Mouse (Mus musculus) midbrain, postnatal 0 days (tissue): ENCODE results near the gene Sox2. TPM values are rescaled to one million over a fixed set of nuclear protein-coding genes. Genes with fewer than 3 reads are reported as not detected.
A peak's percentile ranks its signal among the peaks of the same experiment; 100 is the strongest.

ENCODE experiments used
- ATAC-seq: fragments of 200-750 bp; cut with Nextera tagmentation; 2 replicates; pipeline ENCODE4 v1.8.0; 2017; ENCODE audit warnings: moderate number of reproducible peaks, mild to moderate bottlenecking, moderate TSS enrichment, moderate library complexity; ENCODE audit not compliant: low FRiP score
- DNase-seq: peaks from one replicate; pipeline ENCODE4 v3.0.0-alpha.2; 2015; ENCODE audit warnings: low spot score
- H3K27ac ChIP-seq: fragments of 300-500 bp; sonication (generic); 2 replicates; pipeline ENCODE4 v1.5.1; 2014; ENCODE audit warnings: low read depth, mild to moderate bottlenecking, low read length, mixed read lengths
- H3K27me3 ChIP-seq: fragments of 300-500 bp; sonication (generic); 2 replicates; pipeline ENCODE4 v1.6.1; 2014; ENCODE audit warnings: low read length, control low read depth, mixed read lengths; ENCODE audit not compliant: insufficient read depth
- H3K36me3 ChIP-seq: fragments of 300-500 bp; sonication (generic); 2 replicates; pipeline ENCODE4 v1.6.1; 2014; ENCODE audit warnings: low read length, control low read depth, mixed read lengths; ENCODE audit not compliant: insufficient read depth
- H3K4me1 ChIP-seq: fragments of 300-500 bp; sonication (generic); 2 replicates; pipeline ENCODE4 v1.6.1; 2014; ENCODE audit warnings: mild to moderate bottlenecking, control low read depth, antibody characterized with exemption, low read length, mixed read lengths; ENCODE audit not compliant: insufficient read depth
- H3K4me2 ChIP-seq: fragments of 300-500 bp; sonication (generic); 2 replicates; pipeline ENCODE4 v1.6.1; 2014; ENCODE audit warnings: low read depth, mild to moderate bottlenecking, low read length, mixed read lengths; ENCODE audit not compliant: poor library complexity, severe bottlenecking
- H3K4me3 ChIP-seq: fragments of 300-500 bp; sonication (generic); 2 replicates; pipeline ENCODE4 v1.5.1; 2014; ENCODE audit warnings: low read depth, mild to moderate bottlenecking, low read length, moderate library complexity
- H3K9ac ChIP-seq: fragments of 300-500 bp; sonication (generic); replicated peaks from 2 replicates; pipeline ENCODE4 v1.6.1; 2014; ENCODE audit warnings: mild to moderate bottlenecking, low read length, moderate library complexity, mixed read lengths; ENCODE audit not compliant: poor library complexity, severe bottlenecking
- H3K9me3 ChIP-seq: fragments of 300-500 bp; sonication (generic); 2 replicates; pipeline ENCODE4 v1.6.1; 2016; ENCODE audit warnings: low read length, control low read depth
- CTCF ChIP-seq: IDR thresholded peaks from 2 replicates; pipeline ENCODE4 v1.5.1; 2016; ENCODE audit warnings: antibody characterized with exemption, mild to moderate bottlenecking
- WGBS: fragments of 180-500 bp; shearing (Covaris S2); extraction: QIAGEN DNeasy Blood & Tissue Kit; methylation state at CpG from one replicate; pipeline ENCODE4 v1.1.7; 2014; 5-methylcytosine and 5-hydroxymethylcytosine counted together
- polyA plus RNA-seq: library from polyadenylated mRNA; unstranded; fragments of >200 nt; fragmentation: Nextera tagmentation; extraction: Ambion mirVana; gene quantifications from 2 replicates; pipeline ENCODE4 v1.2.1, GENCODE M21; 2015
- total RNA-seq: library from RNA; depleted of rRNA; stranded (reverse); fragments of >200 nt; gene quantifications from 2 replicates; pipeline ENCODE4 v1.2.3, GENCODE M21; 2014

Gene Sox2
- total and polyA plus RNA-seq, 2 experiments from 2014 or later: 29.7 to 79.1 TPM

- H3K4me1 ChIP-seq: no peaks in the 10 kb centered on the region
- no peak for DNase-seq
- 0 out of 2 replicates have a peak, but pooled peaks have one; percentile 36 for ATAC-seq
- peak overlapping the region; percentile 28 for H3K4me3 ChIP-seq
- H3K9me3 ChIP-seq: no peaks in the 10 kb centered on the region
- no peaks in the 10 kb centered on the region for H3K36me3 ChIP-seq
- H3K27ac ChIP-seq: 0 out of 2 replicates have a peak overlapping the region, but pooled peaks have one; percentile 18
- H3K4me2 ChIP-seq: peak overlapping the region; percentile 50
- H3K27me3 ChIP-seq: peaks cover 14% of the 10 kb centered on the region; the same call in 1 of the 2 replicates
- 8% methylated on average over 33 of the region's 33 CpGs for WGBS
- H3K9ac ChIP-seq: no peak overlapping the region
- peak; percentile 75 for TF ChIP-seq CTCF
These were observed 9.3 kb upstream of the Sox2 start for GRCm38 (mm10) chr3:34640690-34641600.

DNA sequence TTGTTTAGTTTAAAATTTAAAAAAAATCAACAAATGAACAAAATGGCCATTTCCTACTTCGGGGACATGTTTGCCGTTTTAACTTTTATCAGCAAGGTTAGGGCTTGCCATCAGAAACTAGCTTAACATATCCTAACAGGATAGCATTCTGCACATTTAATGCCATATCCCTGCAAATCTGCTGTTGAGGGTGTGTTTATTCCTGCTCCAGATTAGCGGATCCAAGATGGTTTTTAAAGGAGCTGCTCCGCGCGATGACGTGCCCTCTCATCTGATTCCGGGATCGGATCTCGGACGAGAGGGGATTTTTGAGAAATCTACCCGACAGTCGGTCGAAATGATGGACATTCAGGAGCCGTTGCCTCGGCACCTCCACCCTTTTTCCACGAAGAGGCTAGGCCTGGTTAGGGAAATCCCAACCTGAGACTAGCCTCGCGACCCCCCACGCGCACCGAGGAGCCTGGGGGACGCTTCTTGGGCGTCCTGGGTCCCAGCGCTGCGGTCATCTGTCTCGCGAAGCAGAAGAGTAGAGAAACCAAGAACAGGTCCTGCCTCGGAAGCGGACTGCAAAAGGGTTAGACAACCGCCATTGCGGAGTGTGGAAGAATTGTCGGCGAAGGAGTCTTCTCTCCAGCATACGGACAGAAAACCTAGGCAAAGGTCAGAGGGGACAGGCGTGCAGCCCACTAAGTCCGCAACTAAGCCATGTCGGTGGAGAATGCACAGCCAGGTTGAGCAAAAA is 8.3 kb upstream of the Sox2 start:
- Histone ChIP-seq H3K9ac (peak overlapping the region; percentile 57), H3K36me3 (no peaks in the 10 kb centered on the region), H3K27ac (peak overlapping the region; percentile 70), H3K4me3 (peak overlapping the region; percentile 28), H3K4me1 (no peaks in the 10 kb centered on the region), H3K27me3 (peaks cover 14% of the 10 kb centered on the region; the same call in 1 of the 2 replicates), H3K9me3 (no peaks in the 10 kb centered on the region), H3K4me2 (peak overlapping the region; percentile 50)
- WGBS: 5% methylated on average over 38 of the region's 38 CpGs
- DNase-seq (no peak), ATAC-seq (no peak)
- TF ChIP-seq CTCF: no peak

- Histone ChIP-seq H3K27ac (peak overlapping the region; percentile 70), H3K4me1 (no peaks in the 10 kb centered on the region), H3K36me3 (no peaks in the 10 kb centered on the region), H3K4me3 (peak overlapping the region; percentile 28), H3K9me3 (no peaks in the 10 kb centered on the region), H3K4me2 (peak overlapping the region; percentile 50), H3K9ac (peak overlapping the region; percentile 57), H3K27me3 (peaks cover 19% of the 10 kb centered on the region)
- WGBS: 4% methylated on average over 20 of the region's 20 CpGs
- peak; percentile 89 for DNase-seq
- ATAC-seq: peak; percentile 66
- TF ChIP-seq CTCF: no peak
These were observed 7.7 kb upstream of the Sox2 start for GRCm38 (mm10) chr3:34642498-34642941.

GRCm38 (mm10) chr3:34643067-34643466 is 7.1 kb upstream of the Sox2 start:
- no peak for DNase-seq

DNA sequence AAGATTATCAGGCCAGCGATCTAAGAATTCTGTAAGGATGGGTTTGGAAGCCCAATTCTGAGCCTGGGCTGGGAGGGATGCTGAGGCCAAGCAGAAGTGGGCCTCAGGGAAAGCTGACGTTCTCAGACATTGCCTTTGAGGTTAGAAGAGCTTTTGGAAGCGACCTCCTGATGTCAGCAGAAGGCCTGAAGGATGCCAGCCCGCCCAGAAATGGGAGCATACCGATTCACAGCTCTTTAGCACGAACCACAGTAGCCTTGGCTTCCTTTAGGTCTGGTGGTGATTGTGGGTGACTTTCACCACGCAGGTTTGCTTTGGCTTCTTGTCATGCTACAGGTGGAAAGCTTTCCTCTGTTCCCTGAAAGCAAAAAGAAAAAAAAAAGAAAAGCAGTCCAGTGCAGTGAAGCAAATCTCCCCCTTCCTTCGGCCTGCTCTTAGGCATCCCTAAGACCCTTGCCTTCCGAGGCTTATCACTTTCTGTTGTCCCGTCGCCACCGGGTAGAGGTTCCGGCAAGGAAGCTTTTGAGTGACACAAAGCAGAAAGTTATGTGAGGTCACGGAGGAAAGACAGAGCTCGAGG is 6.6 kb upstream of the Sox2 start:
- no peaks in the 10 kb centered on the region for H3K4me1 ChIP-seq
- H3K36me3 ChIP-seq: no peaks in the 10 kb centered on the region
- 30% methylated on average over 15 of the region's 15 CpGs for WGBS
- no peak overlapping the region for H3K9ac ChIP-seq
- no peak overlapping the region for H3K4me3 ChIP-seq
- no peak for ATAC-seq
- no peak for TF ChIP-seq CTCF
- DNase-seq: no peak
- H3K4me2 ChIP-seq: no peak overlapping the region; the same call in 1 of the 2 replicates
- 0 out of 2 replicates have a peak overlapping the region, but pooled peaks have one; percentile 18 for H3K27ac ChIP-seq
- H3K9me3 ChIP-seq: no peaks in the 10 kb centered on the region
- H3K27me3 ChIP-seq: peaks cover 24% of the 10 kb centered on the region

More at GRCm38 (mm10) chr3:34643067-34643466, 7.1 kb upstream of the Sox2 start:
- 30% methylated on average over 5 of the region's 5 CpGs for WGBS
- no peak overlapping the region for H3K4me3 ChIP-seq
- H3K9ac ChIP-seq: no peak overlapping the region
- no peak for ATAC-seq
- no peaks in the 10 kb centered on the region for H3K4me1 ChIP-seq
- H3K9me3 ChIP-seq: no peaks in the 10 kb centered on the region
- H3K4me2 ChIP-seq: peak overlapping the region; percentile 50
- no peak for TF ChIP-seq CTCF
- H3K27ac ChIP-seq: 0 out of 2 replicates have a peak overlapping the region, but pooled peaks have one; percentile 18
- no peaks in the 10 kb centered on the region for H3K36me3 ChIP-seq
- peaks cover 21% of the 10 kb centered on the region for H3K27me3 ChIP-seq
